Mouse (Mus musculus) CH12.LX (cell line): ENCODE results near the gene Tmem8b.

Source experiments
- CTCF ChIP-seq, 2 experiments: IDR thresholded peaks in 1 of 2; conservative IDR thresholded peaks in 1 of 2; 2 replicates each; pipeline ENCODE4 v1.5.1; 2011 to 2012; ENCODE audit warnings: low read depth in 2 of 2, low read length in 2 of 2, improper control_type of control experiment in 1 of 2, inconsistent platforms in 1 of 2, mild to moderate bottlenecking in 1 of 2, moderate library complexity in 1 of 2
- SMC3 ChIP-seq: IDR thresholded peaks from 2 replicates; pipeline ENCODE4 v1.6.1; 2011; ENCODE audit warnings: low read depth, low read length, improper control_type of control experiment

DNA sequence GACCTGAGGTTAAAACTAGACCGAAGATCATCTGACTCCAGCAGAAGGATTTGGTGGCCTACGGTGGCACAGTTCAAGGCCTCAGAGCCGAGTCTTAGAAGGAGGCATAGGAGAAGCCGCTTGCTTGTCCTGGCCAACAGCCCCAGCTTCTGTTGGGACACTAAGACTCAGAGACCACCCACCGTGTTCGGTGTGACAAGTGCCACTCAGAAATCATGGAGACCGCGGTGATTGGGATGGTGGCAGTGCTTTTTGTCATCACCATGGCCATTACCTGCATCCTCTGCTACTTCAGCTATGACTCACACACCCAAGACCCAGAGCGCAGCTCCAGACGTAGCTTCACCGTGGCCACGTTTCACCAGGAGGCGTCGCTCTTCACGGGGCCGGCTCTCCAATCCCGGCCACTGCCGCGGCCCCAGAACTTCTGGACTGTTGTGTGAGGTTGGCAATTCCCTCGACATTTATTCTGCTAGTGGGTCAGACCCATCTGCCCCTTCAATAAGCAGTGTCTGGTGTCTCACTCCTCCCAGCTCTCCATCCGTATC lies 62.1 kb downstream of the Tmem8b start:
- TF ChIP-seq CTCF (conservative IDR thresholded peaks at IDR 0.05 in 1 of 2, IDR thresholded peaks at IDR 0.05 in 1 of 2; ENCODE audit: low read depth in 2 of 2, low read length in 2 of 2) (peak in 1 of 2 experiments; percentile 24; a peak in 1 of 4 replicates), SMC3 (0 out of 2 replicates have a peak, but pooled peaks have one; percentile 11)
